Mouse (Mus musculus) adrenal gland, adult 2 months (tissue): ENCODE measurements around the gene Tex36. TPM values are rescaled to one million over a fixed set of nuclear protein-coding genes. Genes with fewer than 3 reads are reported as not detected.
A peak's percentile ranks its signal among the peaks of the same experiment; 100 is the strongest.

ENCODE experiments used
- DNase-seq: peaks from one replicate; pipeline ENCODE4 v3.0.0; 2021
- polyA plus RNA-seq: library from polyadenylated mRNA; depleted of rRNA; stranded (reverse); fragments of >200 nt; gene quantifications from 2 replicates; pipeline ENCODE4 v1.2.3, GENCODE M21; 2012
- total RNA-seq, 2 experiments: library from RNA; stranded (reverse); gene quantifications; 2 replicates each; pipeline ENCODE4 v1.2.3; 2021

Tex36 gene
- total and polyA plus RNA-seq, 3 experiments = not detected

DNA sequence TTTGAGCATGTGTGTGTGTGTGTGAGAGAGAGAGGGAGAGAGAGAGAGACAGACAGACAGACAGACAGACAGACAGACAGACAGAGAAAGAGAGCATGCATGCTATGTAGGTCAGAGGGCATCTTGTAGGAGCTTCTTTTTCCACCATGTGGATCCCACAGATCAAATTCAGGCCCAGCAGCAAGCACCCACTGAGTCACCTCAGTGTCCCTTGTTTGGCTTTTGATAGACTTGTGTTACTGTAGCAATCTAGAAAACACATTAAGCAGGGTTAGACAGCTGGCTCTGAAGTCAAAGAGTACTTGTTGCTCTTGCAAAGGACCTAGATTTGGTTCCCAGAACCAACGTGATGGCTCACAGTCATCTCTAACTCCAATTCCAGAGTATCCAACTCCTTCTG, 10.2 kb downstream of the Tex36 start:
- DNase-seq = no peak

- DNase-seq = no peak
These were observed 18.7 kb downstream of the Tex36 start for GRCm38 (mm10) chr7:133583216-133583615.

DNA sequence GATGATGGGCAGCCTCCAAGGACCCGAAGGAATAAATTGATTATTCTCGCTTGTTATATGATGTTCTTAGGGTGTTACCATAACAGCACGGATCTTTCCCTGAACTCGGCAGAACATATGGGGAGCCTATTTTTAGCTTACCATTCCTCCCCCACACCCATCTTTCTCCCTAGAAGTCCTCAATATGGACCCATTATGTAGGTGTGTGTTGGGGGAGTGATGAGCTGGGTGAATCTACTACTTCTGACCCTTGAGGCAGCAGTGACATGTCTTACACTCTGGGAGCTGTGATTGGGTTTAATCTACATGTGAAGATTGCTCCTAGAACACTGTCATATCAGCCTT, 21.7 kb downstream of the Tex36 start:
- no peak for DNase-seq

- peak; percentile 30 for DNase-seq
These were observed 22.3 kb downstream of the Tex36 start for GRCm38 (mm10) chr7:133579491-133580295.

DNA sequence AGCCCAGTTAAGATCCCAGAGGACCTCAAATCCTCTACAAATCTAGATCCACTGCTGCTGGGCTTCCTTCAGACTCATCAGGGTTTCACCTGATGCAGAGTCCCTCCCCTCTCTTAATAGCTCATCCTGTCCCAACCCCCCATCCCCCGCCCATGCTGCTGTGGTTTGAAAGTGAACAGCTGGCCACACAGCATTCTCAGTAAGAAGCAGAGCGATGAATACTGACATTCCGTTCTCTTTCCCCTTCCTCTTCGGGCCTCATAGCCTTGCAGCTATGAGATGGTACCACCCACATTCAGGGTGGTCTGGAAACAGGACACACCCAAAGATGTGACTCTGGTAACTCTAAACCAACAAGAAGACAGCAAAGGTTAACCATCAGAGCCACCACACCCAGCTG, 25.1 kb downstream of the Tex36 start:
- no peak for DNase-seq

GRCm38 (mm10) chr7:133576281-133576680, 25.7 kb downstream of the Tex36 start:
- DNase-seq = no peak

DNA sequence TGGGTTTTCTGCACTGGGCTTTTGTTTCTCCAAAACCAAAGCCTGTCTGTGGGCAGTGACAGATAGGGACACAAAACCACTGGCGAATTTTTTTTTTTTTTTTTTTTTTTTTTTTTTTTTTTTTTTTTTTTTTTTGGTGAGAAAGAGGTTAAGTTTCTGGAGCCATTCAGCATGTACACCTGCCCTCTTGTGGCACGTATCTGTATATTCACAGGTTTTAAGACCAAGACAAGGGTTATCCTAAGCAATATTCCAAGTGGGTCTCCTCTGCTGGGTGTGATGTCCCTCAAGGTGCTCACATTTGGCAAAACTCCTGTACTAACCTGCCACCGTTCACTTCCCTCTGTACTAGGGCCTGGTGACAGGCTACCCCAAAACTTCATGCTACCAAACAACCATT, 30.0 kb downstream of the Tex36 start:
- DNase-seq = no peak

GRCm38 (mm10) chr7:133569194-133569880, 32.6 kb downstream of the Tex36 start:
- no peak for DNase-seq

GRCm38 (mm10) chr7:133564600-133564999, 37.4 kb downstream of the Tex36 start:
- DNase-seq = no peak

DNA sequence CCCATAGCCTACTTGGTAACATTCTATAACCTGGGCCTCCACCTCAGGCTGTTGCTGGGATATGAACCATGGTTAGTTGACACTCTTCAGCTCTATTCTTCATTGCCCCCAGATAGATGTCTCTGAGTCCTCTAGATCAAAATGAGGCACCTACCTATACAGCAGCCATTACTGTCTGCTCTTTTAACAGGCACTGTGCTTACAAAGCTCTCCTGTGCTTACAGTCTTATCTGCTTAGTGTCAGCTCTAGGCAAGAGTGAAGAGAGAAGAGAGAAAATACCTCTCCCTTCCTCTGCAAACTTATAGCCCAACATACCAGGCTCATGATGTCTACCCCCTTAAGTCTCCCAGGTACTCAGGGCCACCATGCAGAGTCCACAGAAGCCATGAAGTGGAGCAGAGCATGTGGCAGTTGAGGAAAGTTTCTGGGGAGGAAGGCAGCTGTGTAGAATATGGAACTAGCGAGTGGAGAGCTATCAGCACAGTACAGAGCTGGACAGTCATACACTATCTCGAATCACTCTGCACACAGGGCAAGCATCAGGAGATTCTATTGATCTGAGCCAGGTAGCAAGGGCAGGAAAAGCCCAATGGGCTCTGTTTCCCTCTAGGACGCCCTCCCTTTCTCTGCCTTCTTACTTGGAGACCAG, 38.7 kb downstream of the Tex36 start:
- no peak for DNase-seq

GRCm38 (mm10) chr7:133555786-133556492, 46.0 kb downstream of the Tex36 start:
- DNase-seq = peak; percentile 9

DNA sequence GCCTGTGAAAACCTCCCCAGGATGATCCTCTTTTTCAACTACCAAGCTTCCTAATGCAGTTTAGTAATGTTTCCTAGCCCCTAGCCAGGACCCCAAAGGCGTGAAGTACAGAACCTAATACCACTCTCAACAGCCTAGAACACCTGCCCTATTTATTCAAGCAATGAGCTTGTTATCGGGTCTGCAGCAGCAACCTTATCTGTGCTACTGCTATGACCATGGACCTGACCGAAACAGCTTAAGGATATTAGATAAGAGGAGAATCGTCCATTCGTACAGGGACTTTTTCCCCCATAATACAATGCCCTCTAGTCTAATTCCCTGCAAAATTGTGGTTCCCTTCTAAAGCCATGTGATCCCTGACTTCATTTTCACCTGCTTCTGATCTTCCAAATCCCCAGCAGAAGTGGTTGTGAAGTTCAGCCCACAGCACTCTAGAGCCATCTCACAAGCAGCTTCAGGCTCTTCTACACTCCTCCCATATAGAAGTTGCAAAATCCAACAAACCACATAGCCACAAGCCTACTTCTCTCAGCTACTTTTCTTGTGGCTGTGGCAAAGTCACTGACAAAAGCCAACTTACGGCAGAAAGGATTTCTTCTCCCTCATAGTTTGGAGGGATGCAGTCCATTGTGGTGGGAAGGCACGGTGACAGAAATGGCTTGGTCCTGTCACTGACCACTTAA, 49.5 kb downstream of the Tex36 start:
- DNase-seq = no peak

DNA sequence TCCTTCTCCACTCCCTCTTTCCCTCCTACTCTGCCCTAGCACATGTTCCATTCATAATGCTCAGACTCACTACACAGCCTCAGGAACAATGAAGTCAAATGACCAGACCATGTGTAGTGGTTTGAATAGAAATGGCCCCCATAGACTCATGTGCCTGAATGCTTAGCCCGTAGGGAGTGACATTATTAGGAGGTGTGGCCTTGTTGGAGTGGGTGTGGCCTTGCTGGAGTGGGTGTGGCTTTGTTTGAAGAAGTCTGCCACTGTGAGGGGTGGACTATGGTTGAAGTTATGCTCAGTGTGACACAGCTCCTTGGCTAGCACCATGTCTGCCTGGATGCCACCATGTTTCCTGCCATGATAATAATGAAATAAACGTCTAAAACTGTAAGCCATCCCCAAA, 51.0 kb downstream of the Tex36 start:
- no peak for DNase-seq

DNA sequence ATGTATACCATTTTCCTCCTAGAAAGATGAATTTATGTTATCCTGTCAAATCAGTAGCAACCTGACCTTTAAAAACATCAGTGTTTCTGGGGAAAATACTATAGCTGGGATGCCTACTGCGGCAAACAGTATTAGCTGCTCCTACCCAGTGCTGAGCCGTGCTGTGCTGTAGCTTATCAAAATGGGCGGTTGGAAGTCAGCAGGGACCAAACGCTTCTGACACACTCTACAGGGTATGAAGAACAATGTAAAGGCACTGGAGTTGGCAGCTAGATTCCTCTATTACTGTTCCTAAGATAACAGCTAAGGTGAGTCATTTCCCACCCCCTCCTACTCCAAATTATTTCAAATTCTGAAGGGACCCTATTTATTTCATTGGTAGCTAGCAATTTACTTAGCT, 53.5 kb downstream of the Tex36 start:
- DNase-seq = no peak

GRCm38 (mm10) chr7:133545631-133546030, 56.3 kb downstream of the Tex36 start:
- DNase-seq = no peak

DNA sequence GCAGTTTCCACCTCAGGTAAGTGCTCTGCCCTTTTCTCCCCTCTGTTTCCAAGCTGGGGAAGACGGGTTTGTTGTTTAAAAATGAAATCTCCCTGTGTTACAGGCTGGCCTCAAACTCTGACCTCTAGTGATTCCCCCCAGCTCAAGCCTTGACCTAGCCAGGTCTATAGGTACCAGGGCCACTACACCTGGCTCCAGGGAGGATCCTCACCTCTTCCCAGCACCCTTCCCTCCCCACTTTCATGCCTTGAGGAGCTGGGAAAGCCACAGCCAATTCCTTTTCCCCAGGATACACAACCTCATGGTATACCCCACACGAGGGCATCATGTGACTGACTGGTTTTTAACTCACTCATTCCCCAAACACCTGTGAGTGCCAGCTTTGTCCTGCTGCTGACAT, 57.0 kb downstream of the Tex36 start:
- no peak for DNase-seq

DNA sequence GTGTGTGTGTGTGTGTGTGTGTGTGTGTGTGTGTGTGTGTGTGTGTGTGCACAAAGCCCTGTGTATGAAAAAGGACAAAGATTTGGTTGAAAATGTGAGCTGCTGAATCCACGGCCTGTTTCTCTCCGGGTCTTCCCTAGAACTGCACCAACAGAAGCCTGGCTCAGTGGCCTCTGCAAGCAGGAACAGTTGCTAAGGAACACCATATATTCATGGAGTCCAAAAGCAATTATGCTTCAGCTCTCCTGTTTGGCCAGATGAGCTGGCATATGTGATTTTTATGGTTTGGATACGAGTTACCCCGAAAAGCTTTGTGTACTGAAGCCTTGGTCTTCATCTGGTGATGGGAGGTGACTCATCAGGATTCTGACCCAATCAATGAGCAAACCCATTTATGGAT, 58.8 kb downstream of the Tex36 start:
- no peak for DNase-seq

DNA sequence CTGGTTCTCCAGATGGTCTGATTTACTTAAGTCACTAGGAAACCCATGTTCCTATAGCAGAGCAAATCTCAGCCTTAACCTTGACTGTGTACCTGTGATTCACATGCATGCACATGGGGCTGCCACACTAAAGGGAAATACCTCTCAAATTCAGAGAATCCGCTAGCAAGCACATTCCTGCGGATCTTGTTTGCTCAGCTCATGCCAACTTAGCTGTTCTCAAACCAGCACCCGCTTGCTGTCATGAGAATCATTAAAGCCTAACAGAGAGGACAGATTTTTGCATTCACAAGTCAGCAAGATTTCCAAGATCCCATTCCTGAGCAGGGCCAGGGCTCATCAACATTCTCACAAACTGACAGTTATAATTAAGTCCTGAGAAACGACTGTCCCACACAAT, 64.6 kb downstream of the Tex36 start:
- no peak for DNase-seq
